Mouse (Mus musculus) kidney, postnatal 14 days (tissue): ENCODE data around the gene Vapa.

Experiments used
- DNase-seq: peaks from one replicate; pipeline ENCODE4 v3.0.0; 2022; ENCODE audit warnings: mixed read lengths

The Vapa gene

DNA sequence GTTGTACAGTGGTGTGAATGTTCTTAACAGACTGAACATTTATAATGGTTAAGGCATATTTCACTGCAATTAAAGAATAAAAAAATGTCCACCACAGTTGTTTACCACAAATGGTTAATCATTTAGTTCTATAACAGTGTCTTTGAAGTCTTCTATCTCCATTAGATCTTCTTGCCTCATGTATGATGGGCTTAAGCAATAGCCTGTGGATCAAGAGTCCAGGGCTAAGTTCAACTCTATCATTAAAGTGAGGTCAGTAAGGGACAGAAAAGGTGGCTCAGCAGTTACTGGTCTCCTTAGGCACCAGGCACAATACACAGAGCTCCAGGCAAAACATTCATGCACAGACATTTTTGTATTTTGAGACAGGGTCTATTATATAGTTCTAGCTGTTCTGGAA is 9.8 kb upstream of the Vapa start:
- DNase-seq: no peak

DNA sequence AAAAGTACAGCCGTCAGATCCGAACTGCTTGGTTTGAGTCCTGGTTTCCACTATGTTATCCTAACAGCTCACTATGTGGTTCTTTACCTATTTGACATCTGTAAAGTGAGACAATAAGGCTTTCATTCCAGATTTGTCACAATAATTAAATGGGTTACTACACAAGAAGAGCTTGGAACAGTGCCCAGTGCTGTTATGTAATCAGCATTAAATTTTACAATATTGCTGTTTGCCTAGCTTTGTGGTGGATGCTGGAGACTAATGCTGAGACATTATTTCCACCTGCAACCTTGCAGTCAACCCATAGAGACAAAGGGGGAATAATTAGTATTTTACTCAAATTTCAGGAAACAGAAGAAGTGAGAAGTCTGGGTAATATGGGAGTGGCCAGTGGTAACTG is 5.1 kb upstream of the Vapa start:
- no peak for DNase-seq

DNA sequence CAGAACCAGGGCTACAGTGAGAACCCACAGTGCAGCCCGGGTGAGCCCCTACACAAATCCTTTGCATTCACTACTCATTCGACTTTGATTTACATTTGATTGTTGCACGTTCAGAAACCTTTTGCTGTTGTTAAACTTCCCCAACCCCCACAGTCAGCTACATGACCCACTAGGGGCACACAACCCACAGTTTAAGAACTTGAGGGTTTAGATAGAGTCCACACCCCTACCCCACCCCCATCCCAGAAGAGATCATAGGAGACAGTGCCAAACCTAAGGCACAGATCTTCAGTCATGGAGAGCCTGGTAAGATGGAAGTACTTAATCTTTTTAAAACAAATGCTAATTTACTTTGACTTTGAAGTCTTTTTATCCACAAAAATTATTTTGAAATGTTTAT is 2.3 kb upstream of the Vapa start:
- no peak for DNase-seq

DNA sequence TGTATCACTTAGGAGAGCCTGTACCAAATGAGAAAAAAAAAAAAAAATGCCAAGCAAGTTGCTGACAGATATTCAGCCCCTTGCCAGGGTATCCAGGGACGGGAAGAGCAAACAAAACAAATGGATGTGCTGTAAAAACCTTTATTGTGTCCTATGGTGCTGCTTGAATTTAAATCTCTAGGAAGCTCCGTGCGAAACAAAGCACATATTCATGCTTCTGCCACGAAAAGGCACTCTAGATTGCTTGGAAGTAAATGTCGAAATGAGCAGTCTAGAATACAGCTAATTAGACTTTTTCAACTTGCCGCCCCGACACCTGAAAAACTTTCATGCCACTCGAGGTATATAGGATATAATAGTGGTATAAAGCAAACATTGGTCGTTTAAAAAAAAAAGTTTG is 1.1 kb upstream of the Vapa start:
- no peak for DNase-seq

DNA sequence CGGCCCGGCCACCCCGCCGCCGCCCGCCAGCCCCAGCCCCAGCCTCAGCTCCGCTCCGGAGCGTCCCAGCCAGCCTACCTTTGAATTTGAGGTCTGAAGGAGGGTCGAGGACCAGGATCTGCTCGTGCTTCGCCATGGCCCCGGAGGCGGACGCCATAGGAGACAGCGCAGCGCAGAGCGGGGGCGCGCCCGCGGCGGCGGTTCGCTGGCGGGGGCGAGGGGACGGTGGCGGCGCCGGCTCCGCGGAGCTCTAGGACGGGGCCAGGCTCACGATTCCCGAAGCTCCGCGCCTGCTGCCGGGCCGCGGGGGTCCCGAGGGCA is 253 bp downstream of the Vapa start:
- no peak for DNase-seq

DNA sequence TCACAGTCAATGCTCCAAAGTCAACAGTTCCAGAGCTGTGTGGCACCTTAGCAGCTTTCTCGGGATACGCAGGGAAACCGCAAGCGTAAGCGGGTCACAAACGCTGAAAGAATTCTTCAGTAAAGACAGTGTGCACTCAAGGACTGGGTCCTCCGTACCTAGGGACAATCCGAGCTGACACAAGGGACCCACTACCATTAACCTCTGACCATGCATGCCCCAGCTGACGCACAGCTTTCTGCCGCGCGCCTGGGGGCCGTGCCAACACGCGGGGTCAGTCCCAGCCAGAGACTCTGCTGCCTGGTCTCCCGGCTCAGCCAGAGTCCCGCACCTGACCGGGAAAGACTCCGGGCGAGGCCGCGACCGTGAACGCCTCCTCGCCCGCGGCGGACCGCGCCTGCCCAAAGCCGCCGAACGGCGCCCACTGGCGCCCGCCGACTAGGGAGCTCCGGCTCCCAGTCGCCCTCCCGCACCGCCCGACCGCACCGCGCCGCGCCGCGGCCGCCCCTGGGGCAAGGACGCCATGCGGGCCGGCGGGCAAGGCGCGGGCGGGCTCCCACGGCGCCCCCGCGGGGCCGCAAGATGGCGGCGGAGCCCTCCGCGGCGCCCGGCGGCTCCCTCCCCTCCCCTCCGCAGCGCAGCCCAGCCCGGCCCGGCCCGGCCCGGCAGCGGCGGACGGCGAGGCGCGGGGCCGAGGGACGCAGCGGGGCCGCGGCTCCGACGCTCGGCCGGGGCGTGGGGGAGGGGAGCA is 789 bp downstream of the Vapa start:
- peak; percentile 58 for DNase-seq

DNA sequence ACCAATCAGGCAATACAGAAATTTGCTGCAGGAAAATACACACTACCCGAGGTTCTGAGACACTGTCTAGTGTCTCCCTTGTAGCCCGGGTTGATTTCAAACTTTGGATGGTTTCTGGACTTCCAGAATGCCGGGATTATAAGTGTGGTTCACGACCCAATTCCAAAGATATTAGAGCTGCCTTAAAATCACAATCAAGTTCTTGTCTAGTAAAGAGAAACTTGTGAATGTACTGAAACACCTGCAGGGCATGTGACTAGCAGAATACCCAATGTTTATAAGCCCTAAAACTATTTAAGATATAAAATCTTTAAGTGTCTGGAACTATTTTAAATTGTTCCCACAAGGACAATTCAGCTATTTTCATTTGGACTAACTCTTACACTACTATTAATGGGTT is 1.6 kb downstream of the Vapa start:
- no peak for DNase-seq

DNA sequence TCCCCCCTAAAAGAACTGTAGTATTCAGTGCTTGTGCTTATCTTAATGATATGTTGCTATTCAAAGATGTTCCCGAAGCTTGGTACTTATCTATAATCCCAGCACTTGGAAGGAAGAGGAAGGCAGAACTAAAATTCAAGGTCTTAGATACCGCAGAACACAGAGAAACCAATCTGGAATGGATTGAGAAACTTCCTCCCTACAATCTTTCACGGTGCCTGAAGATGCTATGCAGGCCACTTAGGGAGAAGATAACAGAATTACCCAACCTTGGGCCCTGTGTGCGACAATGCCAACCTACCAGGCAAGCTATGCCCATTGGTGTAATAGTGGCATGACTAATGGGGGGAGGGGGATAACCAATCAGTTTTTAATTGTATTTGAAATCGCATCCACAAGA is 4.6 kb downstream of the Vapa start:
- no peak for DNase-seq

DNA sequence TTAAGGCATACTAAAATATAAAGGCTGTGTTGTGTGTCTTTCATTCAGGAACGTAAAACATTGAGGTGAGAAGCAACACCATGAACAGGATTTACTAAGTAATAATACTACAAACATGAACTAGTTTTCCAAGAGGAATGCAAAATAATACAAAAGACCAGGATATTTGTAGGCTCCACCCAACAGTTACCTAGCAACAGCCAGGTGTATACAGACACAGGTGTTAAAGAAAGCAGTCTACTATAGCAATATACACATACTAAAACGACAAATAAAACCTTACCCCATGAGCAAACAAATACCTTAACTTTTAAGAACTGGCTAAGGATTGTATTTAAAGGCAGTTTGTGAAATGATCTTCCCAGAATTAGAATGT is 5.1 kb downstream of the Vapa start:
- DNase-seq: no peak

DNA sequence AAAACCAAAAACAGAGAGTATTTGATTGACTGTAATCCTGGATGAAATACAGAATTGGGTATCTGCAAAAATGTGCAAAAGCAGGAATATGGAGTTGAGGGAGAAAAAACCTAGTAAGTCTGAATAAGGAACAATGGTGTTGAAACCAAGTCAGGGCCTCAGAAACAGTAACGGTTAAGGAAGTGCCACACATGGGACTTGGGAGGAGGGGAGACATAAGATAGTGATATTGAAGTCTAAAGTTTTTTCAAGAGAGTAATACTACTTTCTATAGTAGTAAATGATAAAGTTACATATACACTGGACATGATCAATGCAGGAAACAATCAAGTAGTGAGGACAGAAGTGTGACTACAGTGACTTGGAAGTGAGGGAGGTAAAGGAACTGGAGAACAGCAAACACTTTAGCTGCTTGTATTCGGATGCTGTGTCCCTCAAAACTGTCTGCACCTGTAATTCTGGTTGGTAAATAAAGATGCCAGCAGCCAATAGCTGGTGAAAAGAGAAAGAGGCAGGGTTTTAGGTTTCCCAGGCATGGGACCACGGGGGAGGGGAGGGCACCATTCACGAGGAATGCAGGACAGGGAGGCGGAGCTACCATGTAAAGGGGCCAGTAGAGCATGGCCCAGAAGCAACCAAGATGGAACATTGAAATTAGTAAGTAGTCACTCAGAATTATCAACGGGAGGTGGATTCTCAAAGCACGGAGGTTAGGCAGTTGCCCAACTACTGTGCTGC is 5.6 kb downstream of the Vapa start:
- DNase-seq: peak; percentile 25

DNA sequence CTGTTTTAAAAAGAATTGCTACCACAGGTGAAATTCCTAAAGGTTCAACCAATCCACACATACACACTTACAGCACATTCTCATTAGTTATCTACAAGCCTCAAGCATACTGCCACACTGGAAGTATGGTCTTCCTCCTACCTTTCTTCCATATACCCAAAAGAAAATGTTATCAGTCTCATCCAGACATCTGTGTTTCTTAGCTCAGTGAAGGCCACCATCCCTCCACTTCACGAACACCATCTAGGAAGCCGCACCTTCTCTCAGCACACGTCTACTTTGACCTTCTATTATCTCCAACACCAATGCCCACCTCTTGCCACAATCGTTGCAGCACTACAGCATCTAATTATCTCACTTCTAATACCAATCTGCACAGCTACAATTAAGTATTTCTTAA is 7.3 kb downstream of the Vapa start:
- DNase-seq: no peak

DNA sequence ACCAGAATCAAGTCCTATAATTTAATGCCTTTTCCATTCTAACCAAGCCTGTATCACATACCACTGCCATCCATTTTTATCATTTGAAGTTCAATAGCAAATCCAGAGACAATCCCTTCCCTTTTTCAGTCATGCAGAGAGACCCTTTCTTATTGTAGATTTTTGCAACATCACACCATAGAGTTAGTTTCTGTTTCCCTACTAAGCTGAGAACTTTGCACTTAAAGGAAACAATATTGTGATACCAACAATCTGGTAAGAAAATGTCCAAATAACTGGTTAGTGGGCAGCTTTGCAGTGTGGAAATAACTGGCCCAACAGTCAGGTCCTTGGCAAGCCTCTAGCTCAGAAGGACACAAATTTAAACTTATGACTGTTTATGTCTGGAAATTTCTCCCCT is 8.5 kb downstream of the Vapa start:
- DNase-seq: no peak

DNA sequence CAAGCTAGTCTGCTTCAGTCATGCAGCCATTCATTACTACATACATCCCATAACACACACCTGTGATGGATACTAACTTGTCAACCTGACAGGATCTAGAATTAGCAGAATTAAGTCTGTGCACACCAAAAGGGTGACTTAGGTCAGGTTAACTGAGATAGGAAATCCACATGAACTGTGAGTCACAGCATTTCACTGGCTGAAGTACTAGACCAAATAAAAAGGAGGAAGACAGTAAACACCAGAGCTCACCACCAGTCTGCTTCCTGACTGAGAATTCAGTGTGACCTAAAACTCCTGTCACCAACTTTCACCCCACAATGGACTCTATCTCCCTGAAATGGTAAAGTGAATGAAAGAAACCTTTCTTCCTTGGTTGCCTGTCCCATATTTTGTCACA is 9.0 kb downstream of the Vapa start:
- DNase-seq: no peak

DNA sequence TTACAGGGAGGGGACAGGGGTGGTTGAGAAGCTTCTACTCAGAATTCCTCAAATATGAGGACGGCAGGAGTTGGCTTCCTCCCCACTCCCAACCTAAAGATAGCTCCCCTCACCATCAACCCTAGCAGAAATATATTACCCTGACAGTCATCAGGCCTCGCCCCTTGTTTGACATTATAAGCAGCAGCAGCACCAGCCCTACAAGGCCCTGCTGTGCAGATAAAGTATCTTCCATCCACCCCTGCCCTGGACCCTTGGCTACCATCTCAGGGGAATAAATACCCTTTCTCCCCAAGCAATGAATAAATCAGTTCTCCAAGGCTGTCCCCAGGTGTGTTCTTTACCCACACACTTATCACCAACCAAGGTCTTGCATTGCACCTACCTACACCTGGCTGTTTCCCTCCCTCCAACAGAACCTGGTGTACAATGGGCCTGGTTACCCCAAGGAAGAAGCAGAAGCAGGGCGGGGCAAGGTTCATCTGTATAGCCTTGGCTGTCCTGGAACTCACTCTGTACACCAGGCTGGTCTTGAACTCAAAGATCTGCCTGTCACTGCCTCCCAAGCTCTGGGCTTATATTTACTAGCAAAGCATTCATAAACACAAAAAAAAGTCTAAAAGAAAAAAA is 15.4 kb downstream of the Vapa start:
- no peak for DNase-seq

DNA sequence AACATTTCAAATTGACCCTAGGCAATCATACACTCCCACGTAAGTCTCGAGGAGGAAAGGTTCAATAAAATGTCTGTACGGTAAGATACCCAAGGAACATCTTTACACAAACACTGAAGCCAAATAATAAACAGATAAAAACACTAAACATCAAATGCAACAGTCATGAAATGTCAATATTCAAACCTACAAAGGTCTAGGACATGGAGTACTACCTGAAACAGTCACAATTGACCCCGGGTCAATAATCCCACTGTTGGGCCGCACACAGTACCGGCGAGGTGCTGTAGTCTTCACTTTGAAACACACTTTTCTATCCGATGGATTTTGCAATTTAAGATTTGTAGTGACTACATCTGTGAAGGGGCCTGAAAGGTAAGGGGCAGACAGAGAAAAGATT is 18.7 kb downstream of the Vapa start:
- DNase-seq: no peak

DNA sequence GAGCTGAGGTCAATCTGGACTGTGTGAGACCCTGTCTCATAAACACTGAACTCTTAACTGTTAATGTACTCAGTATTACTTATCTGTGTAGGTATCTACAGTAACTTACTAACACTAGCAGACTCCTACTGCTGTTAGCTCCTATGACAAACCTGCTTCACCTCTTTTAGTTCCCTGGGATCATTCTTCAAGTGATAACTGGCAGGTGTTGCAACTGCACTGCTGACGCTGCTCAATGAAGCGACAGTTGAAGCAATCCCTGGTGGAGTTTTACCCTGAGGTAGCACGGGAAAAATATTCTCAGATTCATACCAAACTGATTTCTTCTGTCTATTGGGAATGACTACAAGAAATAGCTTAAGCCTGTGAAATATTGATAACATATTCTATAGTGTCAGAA is 26.5 kb downstream of the Vapa start:
- DNase-seq: no peak

DNA sequence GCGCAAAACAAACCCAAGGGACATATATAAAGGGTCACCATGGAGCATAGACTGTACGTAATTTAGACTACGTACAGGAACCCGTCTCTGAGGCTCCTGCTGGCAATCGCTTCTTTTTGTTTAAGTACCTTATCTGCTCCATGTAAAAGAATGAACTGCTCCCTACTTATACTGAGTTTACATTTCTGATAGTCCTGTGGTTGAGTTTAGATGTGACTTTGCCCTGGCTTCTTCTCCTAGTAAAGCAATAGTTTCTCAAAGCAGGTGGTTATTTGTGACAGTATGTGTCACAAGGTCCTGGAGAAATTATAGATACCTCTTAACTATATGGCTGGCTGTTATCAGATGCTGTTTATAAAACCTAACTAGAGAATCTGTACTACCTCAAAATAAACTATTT is 31.9 kb downstream of the Vapa start:
- no peak for DNase-seq

DNA sequence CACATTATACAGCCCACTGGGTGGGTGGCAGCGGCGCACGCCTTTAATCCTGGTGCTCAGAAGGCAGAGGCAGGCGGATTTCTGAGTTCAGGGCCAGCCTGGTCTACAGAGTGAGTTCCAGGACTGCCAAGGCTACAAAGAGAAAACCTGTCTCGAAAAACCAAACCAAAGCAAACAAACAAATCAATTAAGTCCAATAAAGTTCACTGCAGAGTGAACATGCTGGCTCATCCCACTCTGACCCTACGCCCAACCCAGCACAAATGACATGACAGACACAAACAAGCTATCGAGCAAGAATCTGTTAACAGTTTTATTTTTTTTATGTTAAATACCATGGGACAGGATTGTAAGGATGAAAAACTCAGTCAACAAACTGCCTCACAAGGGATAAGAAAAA is 33.6 kb downstream of the Vapa start:
- DNase-seq: no peak

DNA sequence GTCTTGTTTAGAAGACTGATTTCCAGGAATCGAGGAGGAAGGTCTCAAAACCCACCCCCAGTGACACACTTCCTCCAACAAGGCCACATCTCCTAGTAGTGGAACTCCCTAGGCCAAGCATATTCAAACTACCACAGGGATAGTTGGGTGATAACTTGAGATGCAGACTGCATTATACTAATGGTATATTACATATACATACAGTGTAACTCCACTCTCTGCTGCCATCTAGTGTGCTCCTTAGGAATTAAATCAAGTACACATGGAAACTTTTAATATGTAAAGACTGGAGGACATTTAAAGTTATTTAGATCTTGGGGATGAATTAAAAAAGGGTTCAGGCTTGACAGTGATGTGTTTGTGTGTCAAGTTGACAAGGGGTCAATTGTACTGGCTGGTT is 38.0 kb downstream of the Vapa start:
- no peak for DNase-seq

DNA sequence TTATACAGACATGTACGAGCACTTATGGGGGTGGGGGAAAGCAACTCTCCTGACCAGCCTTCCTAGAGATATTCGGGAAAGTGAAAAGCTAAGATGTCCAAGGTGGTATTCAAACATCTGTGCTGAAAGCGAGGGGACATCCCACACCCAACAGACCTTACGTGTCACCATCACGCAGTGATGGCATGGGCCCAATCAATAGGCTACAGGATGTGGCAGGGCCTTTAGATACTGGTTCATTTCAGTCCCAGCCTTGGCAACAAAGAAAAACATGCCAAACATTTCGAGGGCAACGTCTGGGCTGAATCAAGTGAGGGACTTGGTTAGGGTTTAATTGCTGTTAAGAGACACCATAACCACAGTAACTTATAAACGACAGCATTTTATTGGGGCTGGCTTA is 38.5 kb downstream of the Vapa start:
- DNase-seq: no peak

DNA sequence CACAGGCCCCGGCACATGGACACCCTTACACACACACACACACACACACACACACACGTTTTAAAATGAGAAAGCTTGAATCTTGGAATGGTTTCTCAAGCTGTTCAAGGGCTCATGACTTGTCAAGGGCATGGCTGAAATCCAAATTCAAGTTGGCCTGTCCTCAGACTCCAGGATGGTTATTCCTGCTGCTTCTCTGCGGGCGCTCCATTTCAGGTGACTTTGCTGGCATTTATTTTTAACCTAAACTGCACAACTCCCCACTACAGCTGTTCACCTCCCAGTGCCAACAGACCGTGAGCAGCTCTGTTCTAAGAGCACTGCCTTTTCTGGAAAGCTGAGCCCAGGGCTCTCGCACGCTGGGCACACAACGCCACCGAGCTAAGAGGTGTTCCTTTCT is 41.5 kb downstream of the Vapa start:
- no peak for DNase-seq

DNA sequence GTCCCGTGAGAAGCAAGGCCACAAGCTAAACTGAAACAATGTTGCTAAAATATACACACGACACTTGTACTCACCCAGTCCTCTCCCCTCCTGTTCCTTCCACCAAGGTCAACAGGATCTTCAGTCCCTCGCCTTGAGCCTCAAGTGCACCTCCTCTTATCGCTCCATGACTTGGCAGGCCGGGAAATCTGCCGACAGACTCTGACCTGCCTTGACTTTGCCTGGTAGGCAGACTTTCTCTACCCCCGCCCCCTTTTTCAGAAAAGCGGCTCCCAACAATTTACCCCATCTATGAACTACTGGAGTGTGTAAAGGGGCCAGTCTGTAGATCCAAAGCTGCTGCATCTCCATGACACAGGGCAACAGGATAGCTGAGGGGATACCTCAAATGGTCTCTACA is 41.9 kb downstream of the Vapa start:
- DNase-seq: no peak

DNA sequence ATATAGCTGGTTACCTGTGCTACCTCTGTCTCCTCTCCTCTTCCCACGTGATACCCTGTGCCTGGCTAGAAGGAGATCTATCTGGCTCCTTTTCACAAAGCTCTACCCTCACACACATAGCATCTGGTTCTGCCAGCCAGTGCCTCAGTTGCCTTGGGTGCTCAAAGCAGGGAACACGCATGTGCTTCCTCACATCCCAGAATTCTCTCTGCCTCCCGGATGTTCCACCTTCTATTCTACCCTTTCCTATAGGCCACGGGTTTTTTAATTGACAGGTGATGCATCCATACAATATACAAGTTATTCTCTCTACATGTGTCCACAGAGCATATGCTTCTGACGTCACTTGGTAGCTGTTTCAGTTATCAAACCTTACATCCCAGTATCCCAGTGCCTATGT is 49.2 kb downstream of the Vapa start:
- DNase-seq: no peak

DNA sequence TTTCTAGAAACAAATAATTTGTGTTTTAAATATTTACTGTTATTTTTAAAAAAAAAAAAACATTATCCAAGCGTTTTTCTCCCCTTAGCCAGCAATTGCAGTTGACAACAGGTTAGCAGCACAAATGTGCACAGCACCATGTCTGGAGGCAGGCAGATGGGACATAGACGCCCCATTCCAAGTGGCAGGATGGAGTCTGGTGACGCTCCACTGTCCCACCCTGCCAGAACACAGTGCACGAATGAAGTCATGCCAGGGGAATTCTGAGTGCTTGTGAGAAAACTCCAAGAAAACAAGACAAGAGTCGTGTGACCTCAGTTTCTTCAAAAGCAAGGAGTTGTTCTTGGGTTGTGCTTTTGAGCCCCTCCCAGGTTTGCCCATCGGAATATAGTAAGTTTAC is 50.0 kb downstream of the Vapa start:
- DNase-seq: no peak

DNA sequence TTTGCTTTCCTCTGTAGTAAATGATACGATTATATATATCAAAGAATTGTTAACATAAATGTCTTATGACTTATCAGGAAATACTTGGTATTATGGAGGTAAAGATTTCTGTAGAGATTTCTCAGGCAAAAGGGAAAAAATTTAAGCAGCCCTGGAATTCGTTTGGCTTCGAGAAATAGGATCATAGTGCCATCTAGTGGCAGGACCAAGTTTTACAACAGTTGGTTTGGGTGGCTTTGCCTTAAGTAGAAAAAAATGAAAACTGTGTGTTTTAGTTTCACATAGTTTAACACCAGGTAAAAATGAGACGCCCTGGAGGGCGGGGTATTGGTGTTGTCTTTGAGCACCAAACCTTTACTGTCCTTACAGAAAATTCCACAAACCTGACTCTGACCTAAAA is 50.6 kb downstream of the Vapa start:
- peak; percentile 70 for DNase-seq
